In genomic region chr8:103738330-103738729, GRCm38 (mm10) we compare ENCODE assay signal across 12 mouse cellular contexts.
DNase-seq lines count a peak whose midpoint lies in the region; ATAC-seq and TF ChIP-seq lines count a peak whose summit lies in the region.
"Had no signal": no experiment of that assay in that cellular context is flagged by ENCODE, and none has a peak within 500 bp of the region (broad histone marks: within the 10 kb centered on the region; RNA-seq: fewer than 3 reads in every experiment).

No protein-coding gene starts in this region.

- H3K9me3 ChIP-seq in heart, postnatal 0 days (replicated peaks; ENCODE audit: control insufficient read depth, low read length), result no peaks in the 10 kb centered on the region
- no peaks in the 10 kb centered on the region for H3K9me3 ChIP-seq in stomach, embryonic 16.5 days (replicated peaks; ENCODE audit: control insufficient read depth, low read length)

- no peaks in the 10 kb centered on the region for H3K27me3 ChIP-seq in heart, postnatal 0 days (ENCODE audit: control insufficient read depth, insufficient read depth, low read length)
- no peaks in the 10 kb centered on the region for H3K27me3 ChIP-seq in stomach, embryonic 16.5 days (ENCODE audit: control insufficient read depth, insufficient read depth, low read length)

- 43% methylated on average over 8 of the region's 8 CpGs for WGBS in heart, postnatal 0 days
- WGBS in stomach, embryonic 16.5 days, result 41% methylated on average over 8 of the region's 8 CpGs

- no peak overlapping the region for H3K27ac ChIP-seq in heart, postnatal 0 days (ENCODE audit: low read depth)
- H3K27ac ChIP-seq in stomach, embryonic 16.5 days (ENCODE audit: low read length), result no peak overlapping the region
- H3K27ac ChIP-seq in gastrocnemius, adult 2 months, result no peak overlapping the region

- no peaks in the 10 kb centered on the region for H3K4me1 ChIP-seq in heart, postnatal 0 days (ENCODE audit: control insufficient read depth, insufficient read depth)
- no peaks in the 10 kb centered on the region for H3K4me1 ChIP-seq in stomach, embryonic 16.5 days (ENCODE audit: control insufficient read depth, insufficient read depth, low read length)

- H3K4me2 ChIP-seq in heart, postnatal 0 days (ENCODE audit: low read depth, low read length), result no peak overlapping the region
- no peak overlapping the region for H3K4me2 ChIP-seq in stomach, embryonic 16.5 days (ENCODE audit: low read depth, low read length)
- H3K4me2 ChIP-seq: midbrain, embryonic 11.5 days had no signal

- ATAC-seq in heart, postnatal 0 days (ENCODE audit: insufficient read depth, low read depth), result peak; percentile 63
- ATAC-seq in stomach, embryonic 16.5 days (ENCODE audit: insufficient read depth, low FRiP score), result peak; percentile 53; the same call in 1 of the 2 replicates
- ATAC-seq in megakaryocyte progenitor cell, adult 5-6 weeks (replicated peaks; ENCODE audit: poor library complexity), result no peak

- peak; percentile 18 for DNase-seq in layer of hippocampus, adult 11-12 months (ENCODE audit: low spot score)
- no peak for DNase-seq in layer of hippocampus, adult 9-11 months
- peak; percentile 21 for DNase-seq in heart, postnatal 0 days (ENCODE audit: low spot score)
- peak; percentile 7 to 36 for DNase-seq in kidney, postnatal 25 days
- no peak for DNase-seq in cerebellum, adult 9-11 months
- no peak for DNase-seq in gastrocnemius, adult 2 months
- DNase-seq: adrenal gland, adult 8-10 months; thymus, postnatal 25 days had no signal

- no peaks in the 10 kb centered on the region for H3K36me3 ChIP-seq in heart, postnatal 0 days (replicated peaks; ENCODE audit: control insufficient read depth, insufficient read depth, low read length)
- no peaks in the 10 kb centered on the region for H3K36me3 ChIP-seq in stomach, embryonic 16.5 days (ENCODE audit: control insufficient read depth, insufficient read depth, low read length)
- H3K36me3 ChIP-seq: G1E had no signal

- H3K9ac ChIP-seq in heart, postnatal 0 days (replicated peaks; ENCODE audit: low read depth, low read length), result no peak overlapping the region
- no peak overlapping the region for H3K9ac ChIP-seq in stomach, embryonic 16.5 days (ENCODE audit: low read length)

- no peak for TF ChIP-seq EP300 in heart, postnatal 0 days (IDR thresholded peaks at IDR 0.05; ENCODE audit: low read depth)

- H3K4me3 ChIP-seq in heart, postnatal 0 days (ENCODE audit: low read depth, low read length), result no peak overlapping the region
- H3K4me3 ChIP-seq in stomach, embryonic 16.5 days (replicated peaks; ENCODE audit: low read length), result no peak overlapping the region
- H3K4me3 ChIP-seq in gastrocnemius, adult 2 months, result no peak overlapping the region

- intact Hi-C loops in gastrocnemius, adult 2 months (cut with DNase I), result no loop called here

- TF ChIP-seq CTCF in heart, postnatal 0 days (IDR thresholded peaks at IDR 0.05; ENCODE audit: low read depth), result no peak
- no peak for TF ChIP-seq CTCF in gastrocnemius, adult 2 months (IDR thresholded peaks at IDR 0.05)

Comparison
In these comparisons a context has a peak if more than half of its experiments do, and no peak if none do; other contexts are left out.
1. DNase-seq: peak in layer of hippocampus, adult 11-12 months (single experiment), heart, postnatal 0 days (single experiment) and kidney, postnatal 25 days (2 of 2); none in layer of hippocampus, adult 9-11 months (single experiment), cerebellum, adult 9-11 months (single experiment) and gastrocnemius, adult 2 months (single experiment).